Mouse (Mus musculus): ENCODE results near the gene Kmo.

The Kmo gene

DNA sequence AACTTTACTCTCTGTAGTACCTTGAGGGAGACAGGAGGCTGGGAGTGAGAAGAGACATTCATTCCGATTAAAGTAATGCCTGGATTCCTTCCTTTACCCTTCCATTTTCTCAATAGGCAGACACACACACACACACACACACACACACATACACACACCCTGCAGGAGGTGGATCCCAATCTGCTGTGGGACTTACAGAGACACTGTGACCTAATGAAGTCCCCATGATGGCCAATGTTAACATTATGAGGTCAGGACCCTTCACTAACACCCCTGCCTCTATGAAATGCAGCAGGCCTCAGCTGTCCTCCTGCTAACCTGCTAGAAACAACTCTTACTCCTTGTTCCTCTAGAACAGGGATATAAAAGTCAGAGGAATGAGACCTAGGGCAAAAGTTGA, 78.1 kb downstream of the Kmo start, which contains the start of gene Wdr64:
Wdr64 (plus strand) TSS at position 301 of the 400 bp plus-strand sequence.
- DNase-seq (ENCODE audit: low spot score) = no peak

- DNase-seq (ENCODE audit: low spot score) = no peak
Measured at GRCm38 (mm10) chr1:175699375-175699774, 79.2 kb downstream of the Kmo start.

DNA sequence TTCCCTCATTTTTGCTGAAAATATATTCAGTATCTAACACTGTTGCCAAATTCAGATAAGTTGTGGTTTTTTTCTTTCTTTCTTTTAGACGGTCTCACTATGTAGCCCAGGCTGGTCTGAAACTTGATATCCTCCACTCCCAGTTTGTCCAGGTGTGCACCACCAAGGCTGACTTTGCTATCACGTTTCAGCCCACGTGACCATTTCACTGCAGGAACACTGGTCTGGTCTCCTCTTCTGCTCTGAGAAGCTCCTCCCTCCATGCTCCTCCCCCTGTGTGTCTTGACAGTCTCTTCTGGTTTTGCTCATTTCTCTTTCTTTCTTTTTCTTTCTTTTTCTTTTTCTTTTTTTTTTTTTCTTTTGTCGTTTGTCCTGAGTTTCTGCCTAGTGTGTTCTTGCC, 79.6 kb downstream of the Kmo start:
- no peak for DNase-seq (ENCODE audit: low spot score)

DNA sequence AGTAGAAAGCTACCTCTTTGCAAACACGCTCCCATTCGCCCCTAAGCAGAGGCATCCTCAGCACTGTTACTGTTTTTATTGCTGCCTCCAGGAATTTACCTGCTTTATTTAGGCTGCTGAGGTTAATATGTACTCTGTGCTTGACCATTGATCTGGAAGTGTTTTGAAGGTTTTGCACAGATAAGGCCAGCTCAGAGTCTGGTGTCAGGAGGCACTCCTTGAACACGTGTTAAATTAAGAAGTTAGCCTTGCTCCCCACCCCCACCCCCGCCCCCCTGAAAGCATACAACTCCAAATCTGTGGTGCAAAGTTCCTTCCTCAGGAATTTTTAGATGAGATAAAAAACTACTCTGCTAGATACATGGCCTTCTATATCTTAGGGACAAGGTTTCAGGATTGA, 81.0 kb downstream of the Kmo start:
- no peak for DNase-seq (ENCODE audit: low spot score)

DNA sequence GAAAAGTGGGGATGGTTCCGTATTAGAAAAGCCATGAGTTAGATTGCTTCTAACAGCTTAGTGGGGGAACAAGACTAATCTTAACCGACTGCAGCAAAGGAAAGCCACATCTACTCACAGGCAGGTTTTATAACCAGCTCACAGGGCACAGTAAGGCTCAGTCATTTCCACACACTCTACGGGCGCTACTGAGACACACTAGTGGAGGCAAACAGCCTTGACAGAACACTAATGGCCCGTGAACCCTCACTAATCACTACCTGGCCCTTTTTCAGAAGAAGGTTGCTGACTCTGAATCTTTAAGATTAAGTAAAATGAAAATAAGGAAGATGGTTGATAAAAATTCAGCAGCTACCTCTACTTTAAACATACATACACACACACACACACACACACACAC, 87.4 kb downstream of the Kmo start:
- no peak for DNase-seq (ENCODE audit: low spot score)

DNA sequence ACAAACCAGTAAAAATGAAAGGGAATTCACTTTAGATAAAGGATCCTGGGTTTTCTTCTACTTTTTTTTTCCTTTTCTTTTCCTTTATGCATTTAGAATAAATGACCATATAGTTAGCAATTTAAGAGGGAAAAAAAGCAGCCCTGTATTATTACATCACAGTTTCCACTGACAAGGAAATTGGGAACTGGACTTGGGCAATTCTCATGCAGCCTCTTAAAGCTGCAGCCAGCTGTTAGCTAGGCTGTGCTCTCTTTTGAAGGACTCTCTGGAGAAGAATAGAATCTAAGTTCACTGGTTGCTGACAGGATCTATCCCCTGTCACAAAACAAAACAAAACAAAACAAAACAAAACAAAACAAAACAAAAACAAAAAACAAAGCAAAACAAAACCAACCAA, 87.8 kb downstream of the Kmo start:
- DNase-seq (ENCODE audit: low spot score) = no peak

Measured in MN1 (cell line).